Mouse (Mus musculus): ENCODE measurements around the gene Armc3.

Gene Armc3

DNA sequence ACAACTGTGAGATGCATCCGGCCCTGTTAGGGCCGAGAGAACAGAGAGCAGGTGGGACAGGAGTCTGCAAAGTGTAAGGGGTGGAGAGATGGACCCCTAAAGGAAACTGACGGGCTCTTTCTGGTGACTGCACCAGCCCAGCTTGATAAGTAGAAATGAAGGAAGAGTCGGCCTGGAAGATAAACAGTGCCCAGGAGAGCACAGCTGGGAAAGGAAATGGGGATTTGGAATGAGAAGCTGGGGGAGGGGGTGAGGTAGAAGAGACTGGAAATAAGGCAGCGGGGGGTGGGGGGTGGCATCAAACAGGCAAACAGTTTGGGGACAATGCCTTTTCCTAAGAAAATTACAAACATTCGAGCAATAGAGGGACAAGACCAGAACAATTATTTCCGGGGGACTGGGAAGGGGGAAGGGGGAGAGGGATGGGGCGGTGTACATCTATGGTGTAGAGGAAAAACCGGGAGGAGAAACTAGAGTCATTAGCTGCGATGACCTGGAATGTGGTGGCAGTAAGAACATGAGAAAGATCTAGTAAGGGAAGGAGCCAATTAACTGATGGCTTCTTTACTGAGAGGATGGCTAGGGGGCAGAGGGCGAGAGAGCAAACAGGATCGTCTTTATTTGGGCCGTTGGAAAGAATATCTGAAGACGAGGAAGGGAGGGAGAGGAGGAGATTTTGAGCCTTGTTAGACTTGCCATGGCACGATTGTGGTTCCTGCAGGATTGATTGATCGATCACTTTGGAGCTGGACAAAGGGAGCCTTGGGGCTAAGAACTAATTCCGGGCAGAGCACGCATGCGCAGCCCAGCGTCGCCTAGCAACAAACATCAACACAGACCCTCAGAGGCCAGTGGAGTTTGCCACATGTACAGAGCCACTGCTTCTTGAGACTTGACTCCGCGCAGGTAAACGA lies at the start of gene Armc3:
Armc3 (plus strand) TSS at position 851 of the 914 bp plus-strand sequence.
- peak; percentile 18 to 57 for DNase-seq (ENCODE audit: inconsistent age in 2 of 2, low spot score in 1 of 2)

DNA sequence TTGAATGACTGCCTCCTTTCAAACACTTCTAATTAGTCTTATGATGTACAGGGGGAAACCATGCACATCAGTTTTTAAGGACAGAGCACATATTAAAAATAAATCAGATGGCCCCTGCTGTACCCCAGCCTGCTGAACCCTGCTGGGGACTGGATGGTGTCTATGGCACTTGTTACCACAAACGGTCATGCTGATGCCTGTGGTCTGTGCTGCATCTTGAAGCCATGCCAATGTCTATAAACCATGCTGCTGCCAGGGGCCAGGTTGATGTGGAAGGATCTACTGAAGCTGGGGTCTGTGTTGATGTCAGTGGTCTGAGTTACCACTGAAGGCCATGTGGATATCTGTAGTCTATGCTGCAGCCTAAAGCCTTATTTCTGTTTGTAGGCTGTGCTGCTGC lies 46.4 kb upstream of the Armc3 start:
- no peak for DNase-seq (ENCODE audit: inconsistent age in 2 of 2, low spot score in 1 of 2)

DNA sequence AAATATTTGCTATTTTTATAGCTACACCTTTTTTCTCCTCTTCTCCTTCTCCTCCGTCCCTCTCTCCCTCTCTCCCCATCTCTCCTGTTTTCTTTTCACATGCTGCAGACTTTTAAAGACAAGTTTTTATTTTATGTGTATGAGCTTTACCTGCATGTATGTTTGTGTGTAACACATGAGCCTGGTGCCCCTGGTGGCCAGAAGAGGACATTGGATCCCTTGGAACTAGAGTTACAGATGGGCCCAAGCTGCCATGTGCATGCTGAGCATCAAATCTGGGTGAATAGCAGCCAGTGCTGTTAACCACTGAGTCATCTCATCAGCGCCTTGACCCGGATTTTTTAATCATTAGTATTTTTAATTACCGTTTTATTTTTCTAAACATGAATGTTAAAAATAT lies 42.9 kb upstream of the Armc3 start:
- DNase-seq (ENCODE audit: inconsistent age in 2 of 2, low spot score in 1 of 2), result peak in 1 of 2 experiments; percentile 64

DNA sequence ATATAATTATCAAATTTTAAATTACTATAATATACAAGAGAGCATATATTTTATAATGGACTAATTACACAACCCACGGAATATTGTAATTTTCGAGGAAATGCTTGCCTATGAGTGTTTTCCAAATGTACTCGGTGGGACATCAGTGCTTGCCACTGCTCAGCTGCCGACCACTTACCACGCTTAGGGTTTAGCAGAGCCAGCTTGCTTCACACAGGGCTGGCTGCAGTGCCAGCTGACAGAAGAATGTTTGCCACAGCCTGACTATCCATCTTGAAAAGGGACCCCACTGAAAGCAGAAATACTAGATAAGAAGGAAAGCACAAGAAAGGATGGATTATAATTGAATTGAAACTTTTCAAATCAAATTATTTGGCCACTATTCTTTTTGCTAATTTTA lies 39.6 kb upstream of the Armc3 start:
- DNase-seq (ENCODE audit: inconsistent age in 2 of 2, low spot score in 1 of 2), result no peak

DNA sequence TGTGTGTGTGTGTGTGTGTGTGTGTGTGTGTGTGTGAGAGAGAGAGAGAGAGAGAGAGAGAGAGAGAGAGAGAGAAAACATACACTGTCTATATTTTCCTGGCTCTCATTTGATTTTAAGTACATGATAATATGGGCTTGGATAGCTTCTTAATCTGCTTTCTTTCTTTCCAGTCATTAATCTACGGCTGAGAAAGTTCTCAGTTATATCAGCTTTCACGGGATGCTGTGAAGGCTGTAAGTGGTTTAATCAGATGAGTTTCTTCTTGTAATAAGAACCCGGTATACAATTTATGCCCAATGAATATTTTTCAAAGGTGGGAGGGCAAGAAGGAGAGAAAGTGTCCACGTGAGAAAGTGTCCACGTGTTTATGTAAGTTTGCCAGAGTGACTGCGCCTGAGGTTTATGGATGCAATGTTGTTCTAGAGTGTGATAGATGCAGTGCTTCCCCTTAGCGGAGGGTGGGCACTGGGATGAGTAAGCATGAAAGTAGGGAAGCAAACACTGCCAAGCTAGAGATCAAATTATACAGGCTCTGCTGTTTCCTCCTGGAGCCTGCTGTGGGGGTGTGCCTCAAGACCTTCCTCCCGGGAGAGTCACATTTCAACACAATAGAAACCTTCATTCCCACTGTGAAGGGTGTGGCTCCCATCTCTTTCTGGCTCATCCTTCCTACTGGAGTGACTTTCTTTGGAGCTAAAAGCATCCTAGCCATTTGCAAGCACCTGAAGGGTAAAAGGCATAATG lies 38.6 kb upstream of the Armc3 start:
- peak; percentile 17 to 36 for DNase-seq (ENCODE audit: inconsistent age in 2 of 2, low spot score in 1 of 2)

DNA sequence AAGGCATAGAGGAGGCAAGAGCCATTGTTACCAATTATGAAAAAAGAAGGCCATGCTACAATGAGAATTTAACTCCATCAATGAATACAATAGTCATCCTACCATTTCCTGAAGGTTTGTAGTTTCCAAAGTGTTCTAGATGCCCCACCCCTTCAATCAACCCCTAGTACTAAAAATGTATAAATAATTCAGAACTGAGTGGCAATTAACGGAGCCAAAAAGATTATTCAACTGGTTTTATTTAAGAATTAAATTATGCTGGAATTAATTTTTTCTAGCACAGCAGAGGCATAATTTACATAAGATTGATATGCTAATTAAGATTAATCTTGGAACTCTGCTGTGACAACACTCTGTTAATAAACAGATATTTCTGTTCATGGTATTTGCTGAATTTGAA lies 34.9 kb upstream of the Armc3 start:
- DNase-seq (ENCODE audit: inconsistent age in 2 of 2, low spot score in 1 of 2), result no peak

DNA sequence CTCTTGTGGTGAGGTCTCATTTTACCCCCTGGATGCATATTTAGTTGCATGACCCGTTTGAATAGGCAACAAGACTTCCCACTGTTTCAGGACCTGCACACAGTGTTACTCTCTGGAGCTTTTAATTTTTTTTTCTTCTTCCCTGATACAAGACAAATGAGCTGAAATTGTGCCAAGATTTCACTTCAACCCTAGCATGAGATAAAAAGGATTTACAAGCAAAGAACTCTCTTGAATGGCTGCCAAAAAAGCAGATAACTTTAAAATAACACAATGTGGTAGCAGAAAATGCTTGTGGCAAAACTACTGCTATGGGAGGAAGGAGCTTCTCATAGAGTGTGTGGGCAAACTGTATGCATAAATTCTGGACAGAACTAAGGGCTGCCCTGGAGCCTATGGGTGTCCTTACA lies 22.3 kb upstream of the Armc3 start:
- peak in 1 of 2 experiments; percentile 61 for DNase-seq (ENCODE audit: inconsistent age in 2 of 2, low spot score in 1 of 2)

DNA sequence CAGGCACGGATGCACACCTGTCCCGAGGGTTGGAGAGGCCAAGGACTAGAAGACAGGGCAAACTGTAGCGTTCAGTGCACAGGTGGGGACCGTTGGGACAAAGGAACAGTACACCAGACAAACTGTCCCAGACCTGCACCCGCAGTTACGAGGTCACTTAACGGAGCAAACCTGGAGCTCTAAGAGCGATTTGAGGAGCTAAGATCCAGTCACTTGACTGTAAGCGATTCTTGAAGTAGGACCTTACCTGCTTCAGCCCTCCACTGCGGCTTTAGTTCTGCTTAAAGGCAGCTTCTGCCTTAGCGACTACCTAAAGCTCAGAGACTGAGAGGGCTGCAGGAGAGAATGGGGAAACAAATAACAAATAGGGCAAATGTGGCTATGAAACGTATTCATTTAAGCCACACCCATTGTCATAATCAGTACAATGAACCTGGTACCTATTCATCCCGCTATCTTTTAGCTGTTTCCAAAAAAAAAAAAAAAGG lies 308 bp downstream of the Armc3 start:
- DNase-seq (ENCODE audit: inconsistent age in 2 of 2, low spot score in 1 of 2), result no peak

DNA sequence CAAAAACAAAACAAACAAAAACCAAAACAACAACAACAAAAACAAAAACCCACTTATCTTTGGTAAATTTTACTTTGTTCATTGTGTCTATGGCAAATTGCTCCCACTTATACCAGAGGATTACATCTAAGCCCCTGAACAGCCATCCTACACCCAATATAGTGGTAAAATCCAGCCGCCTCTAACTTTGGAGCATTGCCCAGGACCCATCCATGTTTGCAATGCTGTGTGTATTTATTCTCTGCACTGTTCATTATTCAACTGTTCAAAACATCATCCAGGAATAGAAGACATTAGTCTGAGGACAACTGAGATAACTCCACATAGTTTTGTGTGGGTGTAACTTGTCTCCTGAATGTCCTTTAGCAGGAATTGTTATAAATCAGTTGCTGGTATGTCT lies 1.0 kb downstream of the Armc3 start:
- no peak for DNase-seq (ENCODE audit: inconsistent age in 2 of 2, low spot score in 1 of 2)

DNA sequence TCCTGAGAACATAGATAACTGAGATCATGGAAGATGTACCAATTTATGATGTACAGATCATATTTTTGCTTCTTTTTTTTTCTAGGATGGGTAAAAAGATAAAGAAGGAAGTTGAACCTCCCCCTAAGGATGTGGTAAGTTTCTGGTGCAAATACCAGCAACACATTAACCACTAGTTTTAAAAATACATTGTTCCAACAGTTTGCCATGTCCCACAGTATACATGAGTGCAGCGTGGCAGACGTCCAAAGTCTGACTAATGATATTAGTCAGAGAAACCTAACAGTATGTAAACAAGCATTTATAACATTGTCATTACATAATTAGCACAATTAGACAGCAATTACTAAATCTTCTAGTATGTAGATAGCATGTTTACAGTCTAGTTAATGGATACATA lies 2.6 kb downstream of the Armc3 start:
- DNase-seq (ENCODE audit: inconsistent age in 2 of 2, low spot score in 1 of 2), result peak in 1 of 2 experiments; percentile 28

DNA sequence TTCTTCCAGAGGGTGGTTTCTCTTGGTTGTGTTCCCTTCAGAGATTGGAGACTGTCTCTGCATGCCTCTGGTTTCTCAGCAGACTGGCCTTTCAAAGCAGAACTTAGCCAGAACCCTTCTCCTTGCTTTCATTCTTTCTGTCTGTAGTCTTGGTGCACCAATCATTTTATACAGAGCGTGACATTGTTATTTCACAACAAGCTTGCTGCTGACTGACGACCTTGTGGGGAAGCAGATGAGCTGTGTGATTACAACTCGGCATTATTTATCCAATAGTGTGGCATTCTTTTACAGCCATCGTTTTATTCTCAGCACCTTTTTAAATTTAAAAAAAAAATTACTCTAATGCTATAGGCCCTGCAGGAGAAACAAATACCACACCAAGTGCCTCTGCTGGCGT lies 35.2 kb downstream of the Armc3 start:
- no peak for DNase-seq (ENCODE audit: inconsistent age in 2 of 2, low spot score in 1 of 2)

DNA sequence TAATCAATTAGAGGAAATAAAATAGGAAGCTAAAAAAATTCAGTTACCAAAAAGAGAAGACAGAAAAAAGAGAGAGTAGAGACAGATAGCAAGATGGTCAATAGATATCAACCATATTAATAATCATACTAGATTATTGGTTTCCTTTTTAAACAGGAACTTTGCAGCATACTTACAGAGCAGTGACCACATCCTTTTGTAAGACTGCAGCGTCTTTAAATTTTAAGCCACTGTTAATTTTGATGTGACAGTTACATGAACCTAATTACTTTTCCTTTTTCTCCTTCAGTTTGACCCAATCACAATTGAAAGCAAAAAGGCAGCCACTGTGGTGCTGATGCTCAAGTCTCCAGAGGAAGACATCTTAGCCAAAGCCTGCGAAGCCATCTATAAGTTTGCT lies 36.1 kb downstream of the Armc3 start:
- DNase-seq (ENCODE audit: inconsistent age in 2 of 2, low spot score in 1 of 2), result no peak

DNA sequence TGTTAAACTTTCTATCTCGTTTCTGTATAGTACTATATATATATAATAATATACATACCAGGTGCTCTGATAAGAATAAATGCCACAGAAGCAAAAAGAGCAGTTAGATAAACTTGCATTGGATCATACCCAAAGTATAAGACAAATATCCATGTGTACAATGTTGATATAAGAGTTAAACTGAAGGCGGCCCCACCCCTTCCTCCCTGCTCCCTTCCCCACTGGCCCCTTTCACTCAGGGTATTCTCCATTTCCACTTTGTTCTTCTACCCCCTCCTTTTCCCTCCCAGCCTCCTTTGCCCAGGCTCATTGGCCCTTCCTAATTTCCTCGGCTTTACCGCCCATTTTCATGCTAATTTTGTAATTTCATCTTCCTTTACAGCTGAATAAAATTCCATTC lies 36.5 kb downstream of the Armc3 start:
- DNase-seq (ENCODE audit: inconsistent age in 2 of 2, low spot score in 1 of 2), result no peak

DNA sequence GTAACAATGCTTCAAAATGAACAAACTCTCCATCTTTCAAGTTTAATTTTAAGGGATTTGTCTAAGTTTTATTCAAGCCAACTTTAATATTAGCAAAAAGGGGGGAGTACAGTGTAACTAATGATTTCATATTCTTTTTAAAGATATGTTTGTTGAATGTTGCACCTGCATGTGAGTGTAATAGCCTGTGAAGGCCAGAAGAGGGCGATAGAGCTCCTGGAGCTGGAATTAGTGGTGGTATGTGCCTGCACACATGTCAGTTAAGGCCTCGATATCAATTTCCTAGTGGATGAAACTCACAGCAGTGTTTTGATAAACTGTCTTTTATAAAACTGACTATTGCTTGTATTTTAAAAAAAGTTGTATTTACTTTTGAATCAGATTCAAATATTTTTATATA lies 39.7 kb downstream of the Armc3 start:
- DNase-seq (ENCODE audit: inconsistent age in 2 of 2, low spot score in 1 of 2), result no peak

DNA sequence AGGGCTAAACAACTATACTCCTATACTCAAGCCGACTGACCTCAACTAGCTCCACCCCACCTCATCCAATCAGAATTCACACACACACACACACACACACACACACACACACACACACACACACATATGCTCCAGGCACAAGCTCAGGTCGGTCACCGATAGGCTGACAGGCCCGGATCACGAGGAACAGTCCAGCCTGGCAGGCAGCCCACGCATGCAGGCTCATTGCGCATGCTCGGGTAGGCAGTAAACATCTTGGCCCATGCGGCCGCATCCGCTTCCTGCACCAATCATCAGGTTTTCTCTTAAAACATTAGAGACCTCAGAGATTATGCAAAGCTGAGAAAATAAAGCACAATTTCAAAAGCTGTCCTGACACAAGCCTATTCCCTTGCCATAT lies 50.5 kb downstream of the Armc3 start:
- DNase-seq (ENCODE audit: inconsistent age in 2 of 2, low spot score in 1 of 2), result no peak

DNA sequence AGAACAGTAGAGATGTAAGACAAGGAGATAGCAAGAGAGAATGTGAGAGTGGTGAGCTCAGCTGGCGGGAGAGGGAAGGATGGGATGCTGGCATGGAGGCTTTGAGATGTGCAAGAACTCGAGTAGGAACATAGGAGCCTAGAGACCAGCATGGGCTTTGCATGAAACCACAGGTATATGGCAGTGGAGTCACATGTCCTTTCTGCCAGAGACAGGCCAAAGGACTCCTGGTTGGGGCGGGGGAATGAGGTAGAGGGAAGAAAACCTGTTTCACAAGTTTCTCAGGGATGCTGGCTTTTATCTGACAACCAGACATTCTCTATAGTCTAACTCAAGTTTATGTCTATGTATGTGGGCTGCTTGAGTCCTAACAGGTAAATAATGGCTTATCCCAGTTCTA lies 55.9 kb downstream of the Armc3 start:
- DNase-seq (ENCODE audit: inconsistent age in 2 of 2, low spot score in 1 of 2), result no peak

DNA sequence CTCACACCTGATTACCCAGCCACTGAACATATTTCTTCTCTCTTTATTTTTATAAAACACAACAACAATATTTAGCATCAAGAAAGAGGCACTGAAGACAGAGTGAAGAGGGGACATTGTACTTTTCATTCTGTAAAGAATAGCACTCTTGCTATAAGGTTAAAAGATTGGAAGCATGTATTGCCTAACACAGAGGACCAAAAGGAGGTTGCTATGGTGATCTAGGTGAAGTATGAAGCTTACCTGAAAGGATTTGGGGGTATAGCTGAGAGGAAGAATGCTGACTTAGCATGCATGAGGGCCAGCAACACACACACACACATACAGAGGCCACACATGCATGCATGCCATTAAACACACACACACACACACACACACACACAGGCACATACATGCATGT lies 58.2 kb downstream of the Armc3 start:
- DNase-seq (ENCODE audit: inconsistent age in 2 of 2, low spot score in 1 of 2), result no peak

DNA sequence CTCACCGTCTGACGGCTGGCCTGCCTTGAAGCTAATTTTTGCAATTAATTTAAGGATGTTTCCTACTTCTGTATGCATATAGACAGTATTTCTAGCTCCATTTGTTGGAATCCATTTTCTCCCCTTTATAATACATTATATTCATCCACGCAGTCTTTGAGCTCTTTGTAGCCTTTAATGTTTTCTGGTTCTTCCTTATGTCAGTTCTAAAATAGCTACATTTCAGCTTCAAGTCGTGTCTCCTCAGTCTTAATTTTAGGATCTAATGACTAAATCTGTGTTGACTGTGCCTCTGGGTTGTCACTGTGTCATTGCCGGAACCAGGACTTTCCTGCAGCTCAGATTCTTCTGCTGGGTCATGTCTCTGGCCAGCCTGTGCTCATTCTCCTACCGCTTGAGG lies 61.3 kb downstream of the Armc3 start:
- DNase-seq (ENCODE audit: inconsistent age in 2 of 2, low spot score in 1 of 2), result no peak

DNA sequence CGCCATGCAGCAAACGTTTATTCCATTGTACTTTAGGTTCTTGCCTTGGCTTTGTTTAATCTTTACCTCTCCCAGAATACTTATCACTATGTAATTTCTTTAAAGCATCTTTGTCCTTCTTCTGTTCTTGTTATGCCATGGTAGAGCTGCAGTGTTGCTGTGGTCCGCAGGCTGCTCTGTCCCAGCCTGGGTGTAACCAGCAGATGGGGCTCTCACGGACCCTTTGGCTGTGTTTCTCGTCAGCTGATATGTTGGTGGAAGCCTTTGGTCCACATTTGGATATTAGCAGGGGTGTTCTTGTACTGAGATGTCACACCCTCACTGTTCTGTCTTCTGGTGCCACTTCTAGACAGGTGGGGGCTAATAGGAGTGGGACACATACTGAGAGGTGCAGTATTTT lies 64.3 kb downstream of the Armc3 start:
- DNase-seq (ENCODE audit: inconsistent age in 2 of 2, low spot score in 1 of 2), result no peak

DNA sequence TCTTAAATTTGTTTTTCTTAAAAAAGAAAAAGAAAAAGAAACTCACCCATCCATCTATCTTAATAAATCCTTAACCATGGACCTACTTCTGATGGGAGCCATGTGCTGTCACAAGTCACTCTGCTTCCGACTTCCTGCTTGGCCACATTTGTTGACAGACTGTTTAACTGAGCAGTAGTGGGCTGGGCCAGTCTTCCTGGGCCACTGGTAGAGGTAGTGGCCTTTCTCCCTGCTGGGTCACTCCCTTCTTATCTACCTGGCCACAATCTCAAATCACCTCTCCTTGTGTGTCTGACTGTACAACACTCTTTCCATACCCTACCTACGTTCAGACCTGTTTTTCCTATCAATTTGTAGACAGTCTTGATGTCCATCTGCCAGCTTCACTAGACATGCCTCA lies 66.7 kb downstream of the Armc3 start:
- DNase-seq (ENCODE audit: inconsistent age in 2 of 2, low spot score in 1 of 2), result no peak

DNA sequence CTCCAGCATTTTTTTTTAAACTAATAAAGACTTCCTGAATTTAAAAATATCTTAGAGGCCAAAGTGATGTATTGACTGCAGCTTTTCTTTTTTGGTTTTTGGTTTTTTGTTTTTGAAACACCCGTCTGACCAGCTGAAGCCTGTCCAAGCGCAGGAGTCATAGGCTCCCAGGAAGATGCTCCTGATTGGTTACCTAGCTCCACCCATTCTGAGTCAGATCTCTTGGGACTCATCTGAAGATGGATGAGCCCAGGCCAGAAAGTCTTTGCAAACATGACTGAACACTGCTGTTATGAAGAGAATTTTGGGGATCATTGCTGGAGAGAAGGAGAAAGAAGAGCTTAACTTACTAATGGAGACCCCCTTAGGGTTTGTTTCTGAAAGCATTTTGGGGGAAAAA lies 68.3 kb downstream of the Armc3 start:
- DNase-seq (ENCODE audit: inconsistent age in 2 of 2, low spot score in 1 of 2), result no peak

DNA sequence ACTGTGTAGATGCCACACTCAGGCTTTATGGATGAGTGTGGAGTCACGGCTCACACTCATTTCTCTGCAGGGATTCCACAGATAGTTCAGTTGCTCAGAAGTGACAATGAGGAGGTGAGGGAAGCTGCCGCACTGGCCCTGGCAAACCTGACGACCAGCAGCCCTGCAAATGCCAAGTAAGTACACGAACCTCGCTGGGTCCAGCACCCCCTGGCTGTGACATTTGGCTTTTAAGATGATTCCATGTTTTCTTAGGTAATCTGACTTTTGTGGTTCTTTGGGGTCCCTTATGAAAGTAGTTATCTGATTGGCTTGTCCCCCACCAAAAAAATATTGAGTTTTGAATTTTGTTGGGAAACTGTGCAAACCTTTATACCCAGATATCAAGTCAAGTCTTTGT lies 70.9 kb downstream of the Armc3 start:
- peak; percentile 5 to 25 for DNase-seq (ENCODE audit: inconsistent age in 2 of 2, low spot score in 1 of 2)

All from adrenal gland, adult (tissue).